Mouse (Mus musculus) stomach, postnatal 0 days (tissue): ENCODE data around the gene Saysd1. TPM values are rescaled to one million over a fixed set of nuclear protein-coding genes. Genes with fewer than 3 reads are reported as not detected.
"Not testable (repeated sequence)": the region's sequence is repeated elsewhere in the genome, so short reads cannot be mapped to it uniquely, and the experiment has no call there.

ENCODE experiments used
- ATAC-seq: fragments of 200-750 bp; cut with Nextera tagmentation; 2 replicates; pipeline ENCODE4 v1.8.0; 2017; ENCODE audit not compliant: low FRiP score, low TSS enrichment
- DNase-seq: peaks from one replicate; pipeline ENCODE4 v3.0.0-alpha.2; 2016; ENCODE audit warnings: low spot score
- H3K27ac ChIP-seq: fragments of 300-500 bp; sonication (generic); replicated peaks from 2 replicates; pipeline ENCODE4 v1.5.1; 2014; ENCODE audit warnings: mild to moderate bottlenecking, control low read depth
- H3K27me3 ChIP-seq: fragments of 300-500 bp; sonication (generic); 2 replicates; pipeline ENCODE4 v1.6.1; 2014; ENCODE audit warnings: low read length; ENCODE audit not compliant: control insufficient read depth, insufficient read depth
- H3K36me3 ChIP-seq: fragments of 300-500 bp; sonication (generic); 2 replicates; pipeline ENCODE4 v1.6.1; 2014; ENCODE audit warnings: low read length, mixed read lengths; ENCODE audit not compliant: control insufficient read depth, insufficient read depth
- H3K4me1 ChIP-seq: fragments of 300-500 bp; sonication (generic); replicated peaks from 2 replicates; pipeline ENCODE4 v1.6.1; 2014; ENCODE audit warnings: antibody characterized with exemption; ENCODE audit not compliant: control insufficient read depth, insufficient read depth
- H3K4me2 ChIP-seq: fragments of 300-500 bp; sonication (generic); replicated peaks from 2 replicates; pipeline ENCODE4 v1.6.1; 2014; ENCODE audit warnings: low read depth, mild to moderate bottlenecking, control low read depth, moderate library complexity
- H3K4me3 ChIP-seq: fragments of 300-500 bp; sonication (generic); 2 replicates; pipeline ENCODE4 v1.5.1; 2014; ENCODE audit warnings: low read depth, low read length, control low read depth
- H3K9ac ChIP-seq: fragments of 300-500 bp; sonication (generic); 2 replicates; pipeline ENCODE4 v1.6.1; 2014; ENCODE audit warnings: mild to moderate bottlenecking, low read length, control low read depth, mixed read lengths
- H3K9me3 ChIP-seq: fragments of 300-500 bp; sonication (generic); 2 replicates; pipeline ENCODE4 v1.6.1; 2016; ENCODE audit warnings: low read length; ENCODE audit not compliant: control insufficient read depth
- CTCF ChIP-seq: IDR thresholded peaks from 2 replicates; pipeline ENCODE4 v1.5.1; 2016; ENCODE audit warnings: antibody characterized with exemption, low read depth, mild to moderate bottlenecking, moderate library complexity
- EP300 ChIP-seq: optimal IDR thresholded peaks from 2 replicates; pipeline ENCODE3; 2016; ENCODE audit warnings: antibody characterized with exemption
- WGBS: fragments of 180-500 bp; shearing (Covaris S2); extraction: QIAGEN DNeasy Blood & Tissue Kit; methylation state at CpG from one replicate; pipeline ENCODE4 v1.1.7; 2014; 5-methylcytosine and 5-hydroxymethylcytosine counted together
- polyA plus RNA-seq: library from polyadenylated mRNA; unstranded; fragments of >200 nt; fragmentation: Nextera tagmentation; extraction: Ambion mirVana; gene quantifications from 2 replicates; pipeline ENCODE4 v1.2.1, GENCODE M21; 2015

Gene Saysd1
- polyA plus RNA-seq, 1 experiment from 2014 or later = 14.2 TPM

DNA sequence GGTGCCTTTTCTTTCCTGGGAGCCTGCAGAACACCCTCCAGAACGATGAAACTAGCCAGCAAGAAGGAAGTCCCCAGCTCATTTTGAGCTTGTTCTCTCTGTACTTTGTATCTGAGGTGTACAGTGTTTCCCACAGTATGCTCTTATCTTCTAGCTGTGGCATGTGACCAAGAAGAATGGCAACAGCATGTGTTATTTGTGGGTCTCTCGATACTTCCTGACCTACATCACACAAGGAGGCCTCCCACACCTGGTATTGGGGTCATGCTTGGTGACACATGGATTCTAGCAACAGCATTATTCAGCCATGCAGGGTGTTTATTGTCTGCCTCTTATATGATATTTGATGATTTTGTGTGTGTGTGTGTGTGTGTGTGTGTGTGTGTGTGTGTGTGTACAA, 96.5 kb downstream of the Saysd1 start:
- no peak overlapping the region for H3K9ac ChIP-seq
- H3K27me3 ChIP-seq = no peaks in the 10 kb centered on the region
- WGBS = 67% methylated on average over 2 of the region's 2 CpGs
- no peak for TF ChIP-seq CTCF
- no peak for TF ChIP-seq EP300
- DNase-seq (no peak), ATAC-seq (no peak)
- no peak overlapping the region for H3K4me2 ChIP-seq
- H3K4me3 ChIP-seq = no peak overlapping the region
- no peaks in the 10 kb centered on the region for H3K4me1 ChIP-seq
- H3K27ac ChIP-seq = no peak overlapping the region
- no peaks in the 10 kb centered on the region for H3K36me3 ChIP-seq
- no peaks in the 10 kb centered on the region for H3K9me3 ChIP-seq

GRCm38 (mm10) chr14:20040976-20041375, 97.4 kb downstream of the Saysd1 start:
- Histone ChIP-seq H3K4me3 (no peak overlapping the region), H3K36me3 (no peaks in the 10 kb centered on the region), H3K9me3 (no peaks in the 10 kb centered on the region), H3K9ac (no peak overlapping the region), H3K27me3 (no peaks in the 10 kb centered on the region), H3K4me1 (no peaks in the 10 kb centered on the region), H3K27ac (no peak overlapping the region), H3K4me2 (no peak overlapping the region)
- ATAC-seq = no peak
- no peak for DNase-seq
- TF ChIP-seq EP300 = no peak
- TF ChIP-seq CTCF = no peak
- WGBS = 80% methylated on average over 4 of the region's 4 CpGs

DNA sequence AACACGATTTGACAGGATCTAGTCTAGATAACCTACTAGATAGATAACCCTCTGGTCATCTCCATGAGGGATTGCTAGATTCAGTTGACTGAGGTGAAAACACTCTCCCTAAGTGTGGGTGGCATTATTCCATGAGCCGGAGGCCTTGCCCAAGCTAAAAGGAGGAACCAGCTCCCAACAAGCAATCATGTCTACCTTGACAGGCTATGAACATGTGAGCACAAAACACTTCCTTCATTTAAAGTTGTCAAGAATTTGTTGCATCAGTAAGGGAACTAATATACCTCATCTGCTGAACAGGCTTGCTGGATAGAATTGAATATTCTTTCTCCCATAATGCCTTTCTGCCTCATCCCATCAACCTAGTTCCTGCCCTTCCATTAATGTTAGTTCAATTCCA, 98.5 kb downstream of the Saysd1 start:
- Histone ChIP-seq H3K9me3 (no peaks in the 10 kb centered on the region), H3K36me3 (no peaks in the 10 kb centered on the region), H3K9ac (no peak overlapping the region), H3K4me2 (no peak overlapping the region), H3K27me3 (no peaks in the 10 kb centered on the region), H3K4me3 (no peak overlapping the region), H3K4me1 (no peaks in the 10 kb centered on the region), H3K27ac (no peak overlapping the region)
- ATAC-seq (no peak), DNase-seq (no peak)
- TF ChIP-seq CTCF (no peak), EP300 (no peak)
- 72% methylated on average over 2 of the region's 2 CpGs for WGBS

GRCm38 (mm10) chr14:20032738-20033116, 105.6 kb downstream of the Saysd1 start:
- H3K36me3 ChIP-seq = no peaks in the 10 kb centered on the region
- no peaks in the 10 kb centered on the region for H3K4me1 ChIP-seq
- TF ChIP-seq CTCF = no peak
- no peak for TF ChIP-seq EP300
- no peak overlapping the region for H3K27ac ChIP-seq
- no peak overlapping the region for H3K4me3 ChIP-seq
- H3K9me3 ChIP-seq = no peaks in the 10 kb centered on the region
- no peak overlapping the region for H3K4me2 ChIP-seq
- ATAC-seq = no peak
- 48% methylated on average over 3 of the region's 3 CpGs for WGBS
- DNase-seq = no peak
- H3K9ac ChIP-seq = no peak overlapping the region
- H3K27me3 ChIP-seq = no peaks in the 10 kb centered on the region

DNA sequence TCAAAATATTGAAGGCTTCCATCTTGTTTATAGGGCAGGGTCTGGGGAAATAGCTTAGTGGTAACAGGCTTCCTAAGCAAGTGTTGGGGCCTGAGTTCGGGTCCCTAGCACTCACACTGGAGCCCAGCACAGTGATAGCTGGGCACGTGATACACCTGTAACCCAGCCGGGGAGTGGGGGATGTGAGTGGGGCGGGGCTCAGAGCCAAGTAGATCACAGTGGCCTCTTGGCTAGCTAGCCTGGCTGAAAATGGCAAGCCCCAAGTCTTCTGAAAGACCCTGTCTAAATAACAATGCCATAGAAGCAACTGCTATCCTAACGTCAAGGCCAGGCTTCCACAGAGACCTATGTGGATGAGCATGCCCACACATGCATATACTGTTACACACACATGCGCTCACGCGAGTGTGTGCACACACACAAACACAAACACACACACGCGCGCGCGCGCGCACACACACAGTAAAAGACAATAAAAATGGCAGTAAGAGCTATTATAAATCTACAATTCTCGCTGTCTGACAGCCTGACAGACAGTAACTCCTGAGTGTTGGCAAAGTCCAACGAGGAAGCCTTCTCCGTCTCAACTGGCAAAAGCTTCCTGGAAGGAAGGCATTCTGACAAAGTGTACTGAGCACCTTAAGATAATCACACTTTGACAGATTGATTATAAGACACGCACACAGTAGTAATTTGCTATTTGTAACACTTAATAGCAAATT, 106.2 kb downstream of the Saysd1 start:
- no peak for TF ChIP-seq CTCF
- no peak for TF ChIP-seq EP300
- H3K4me1 ChIP-seq = no peaks in the 10 kb centered on the region
- ATAC-seq (no peak), DNase-seq (no peak)
- H3K9me3 ChIP-seq = no peaks in the 10 kb centered on the region
- no peak overlapping the region for H3K9ac ChIP-seq
- H3K27me3 ChIP-seq = no peaks in the 10 kb centered on the region
- H3K36me3 ChIP-seq = no peaks in the 10 kb centered on the region
- no peak overlapping the region for H3K4me3 ChIP-seq
- 67% methylated on average over 19 of the region's 19 CpGs for WGBS
- no peak overlapping the region for H3K4me2 ChIP-seq
- no peak overlapping the region for H3K27ac ChIP-seq

DNA sequence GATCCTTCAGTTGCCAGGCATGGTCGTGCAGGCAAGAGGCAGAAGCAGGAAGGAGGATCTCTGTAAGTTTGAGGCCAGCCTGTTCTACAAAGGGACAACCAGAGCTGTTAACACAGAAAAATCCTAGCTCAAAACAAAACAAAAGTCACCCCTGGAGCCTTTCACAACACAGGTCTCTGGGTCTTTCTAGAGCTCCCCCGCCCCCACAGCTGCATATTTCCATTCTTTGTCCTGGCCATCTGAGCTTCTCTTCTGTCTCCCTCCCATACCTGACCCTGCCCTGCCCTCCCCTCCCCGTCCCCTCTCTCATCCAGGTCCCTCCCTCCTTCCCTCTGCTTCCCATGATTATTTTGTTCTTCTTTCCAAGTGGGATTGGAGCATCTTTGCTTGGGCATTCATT, 108.7 kb downstream of the Saysd1 start:
- Histone ChIP-seq H3K4me3 (no peak overlapping the region), H3K27ac (no peak overlapping the region), H3K9ac (no peak overlapping the region), H3K4me1 (no peaks in the 10 kb centered on the region), H3K36me3 (no peaks in the 10 kb centered on the region), H3K4me2 (no peak overlapping the region), H3K9me3 (no peaks in the 10 kb centered on the region), H3K27me3 (no peaks in the 10 kb centered on the region)
- TF ChIP-seq EP300 = no peak
- no peak for TF ChIP-seq CTCF
- ATAC-seq (no peak), DNase-seq (no peak)
- WGBS = 36% methylated on average over 3 of the region's 3 CpGs

DNA sequence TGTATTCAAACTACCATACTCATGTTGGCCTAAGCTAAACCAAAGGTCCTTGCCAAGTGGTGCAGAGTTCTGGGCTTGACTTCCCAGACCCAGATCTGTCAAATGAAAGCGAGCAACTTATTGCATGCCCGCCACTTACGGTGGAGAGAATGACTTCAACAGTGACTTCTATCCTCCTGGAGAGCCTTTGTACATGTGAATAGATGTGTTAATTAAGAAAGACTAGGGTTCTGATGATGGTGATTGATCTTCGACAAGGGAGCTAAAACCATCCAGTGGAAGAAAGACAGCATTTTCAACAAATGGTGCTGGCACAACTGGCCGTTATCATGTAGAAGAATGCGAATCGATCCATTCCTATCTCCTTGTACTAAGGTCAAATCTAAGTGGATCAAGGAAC, 110.9 kb downstream of the Saysd1 start:
- not testable (repeated sequence) for H3K9ac ChIP-seq, H3K4me3 ChIP-seq, ATAC-seq, H3K4me2 ChIP-seq, H3K9me3 ChIP-seq, H3K36me3 ChIP-seq, H3K27me3 ChIP-seq, H3K27ac ChIP-seq, DNase-seq, H3K4me1 ChIP-seq
- WGBS = 94% methylated on average over 7 of the region's 7 CpGs
